Mouse (Mus musculus) urinary bladder, postnatal 4 days (tissue): ENCODE results near the gene Tmem95.
"Not testable (repeated sequence)": the region's sequence is repeated elsewhere in the genome, so short reads cannot be mapped to it uniquely, and the experiment has no call there.

ENCODE experiments used
- DNase-seq, 2 experiments: peaks; one replicate each; pipeline ENCODE4 v3.0.0; 2021 to 2022; ENCODE audit warnings: low spot score in 2 of 2

The Tmem95 gene

GRCm38 (mm10) chr11:69880853-69881603 lies 3.2 kb upstream of the Tmem95 start, which contains the start of gene Kctd11:
Gene Kctd11, minus strand, starts transcription at chr11:69881406.
- DNase-seq = peak; percentile 88

GRCm38 (mm10) chr11:69880506-69880852 lies 2.7 kb upstream of the Tmem95 start:
- peak in 1 of 2 experiments; percentile 75 for DNase-seq

- no peak for DNase-seq
These were observed 1.9 kb upstream of the Tmem95 start for GRCm38 (mm10) chr11:69879711-69880110.

- DNase-seq = no peak
These were observed 1.1 kb upstream of the Tmem95 start for GRCm38 (mm10) chr11:69878952-69879351.

DNA sequence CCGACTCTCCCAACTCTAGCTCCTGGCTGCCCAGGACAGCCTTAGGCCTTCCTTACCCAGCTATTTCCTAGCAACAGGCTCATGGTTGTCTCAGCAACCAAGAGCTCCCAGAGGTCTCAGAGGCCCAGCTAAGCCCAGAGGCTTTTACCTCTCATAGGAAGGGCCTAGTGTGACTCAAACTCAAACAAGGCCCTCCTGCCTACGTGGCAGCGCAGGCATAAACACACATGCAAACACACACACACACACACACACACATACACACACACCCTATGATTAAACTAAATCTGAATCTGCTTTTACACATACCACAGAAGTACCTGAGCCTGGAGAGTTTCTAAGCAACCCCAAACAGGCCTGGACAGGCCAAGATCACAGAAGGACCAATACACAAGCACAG lies 581 bp upstream of the Tmem95 start:
- DNase-seq = no peak

DNA sequence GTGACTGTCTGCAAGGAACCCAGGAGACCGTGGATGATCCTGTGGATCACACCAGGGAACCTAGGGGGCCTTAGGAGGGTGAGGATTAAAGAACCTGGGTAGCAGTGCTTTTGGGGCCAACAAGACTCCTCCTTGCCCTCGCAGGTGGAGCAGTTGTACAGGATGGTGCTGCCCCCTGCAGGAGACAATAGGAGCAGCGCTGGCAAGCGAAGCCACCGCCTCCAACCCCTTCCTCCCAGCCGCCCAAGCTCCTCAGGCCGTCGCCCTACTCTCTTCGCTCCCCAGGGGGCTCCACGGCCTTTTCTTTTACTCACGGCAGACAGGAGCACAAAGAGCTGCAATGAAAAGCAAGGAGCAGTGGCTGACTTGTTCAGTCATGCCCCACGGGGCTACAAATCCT lies 951 bp downstream of the Tmem95 start:
- DNase-seq = peak; percentile 85 to 92

DNA sequence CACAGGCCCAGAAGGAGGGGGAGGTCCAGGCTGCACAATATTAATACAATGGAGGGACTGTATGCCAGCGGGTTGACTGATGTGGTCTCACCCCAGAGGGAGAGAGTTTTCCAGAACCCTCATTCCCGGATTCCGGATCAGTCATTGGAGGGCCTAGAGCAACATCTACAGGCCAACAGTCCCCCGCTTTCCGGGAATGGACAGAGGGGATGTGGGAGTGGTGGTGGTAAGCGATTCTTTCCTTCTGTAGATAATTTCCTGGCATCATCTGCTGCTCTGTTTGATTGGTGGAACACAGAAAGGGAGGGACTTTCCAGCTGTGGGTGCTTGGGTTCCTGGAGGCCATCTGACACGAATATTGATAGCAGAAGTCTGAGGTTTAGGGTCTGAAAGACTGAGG lies 1.6 kb downstream of the Tmem95 start:
- DNase-seq = no peak

DNA sequence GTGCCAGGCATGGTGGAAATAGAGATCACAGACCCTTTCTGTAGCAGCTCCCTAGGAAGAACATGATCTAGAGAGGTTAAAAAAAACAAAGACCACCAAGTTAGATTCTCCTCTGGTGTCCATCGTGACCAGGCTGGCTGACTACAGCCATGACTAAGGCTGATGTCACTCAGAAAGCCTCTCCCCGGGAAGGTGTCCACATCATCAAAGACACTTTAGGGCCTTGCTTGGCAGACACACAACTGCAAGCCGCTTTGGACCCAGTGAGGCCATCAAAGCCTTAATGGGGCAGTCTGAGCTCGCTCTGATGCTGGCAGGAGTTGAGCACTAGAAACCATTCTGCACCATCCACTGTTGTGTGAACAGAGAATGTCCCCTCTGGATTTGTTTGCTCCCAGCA lies 5.4 kb downstream of the Tmem95 start:
- DNase-seq = no peak

GRCm38 (mm10) chr11:69871822-69872221 lies 6.0 kb downstream of the Tmem95 start:
- no peak for DNase-seq

- DNase-seq = no peak
These were observed 7.3 kb downstream of the Tmem95 start for GRCm38 (mm10) chr11:69870289-69871069.

DNA sequence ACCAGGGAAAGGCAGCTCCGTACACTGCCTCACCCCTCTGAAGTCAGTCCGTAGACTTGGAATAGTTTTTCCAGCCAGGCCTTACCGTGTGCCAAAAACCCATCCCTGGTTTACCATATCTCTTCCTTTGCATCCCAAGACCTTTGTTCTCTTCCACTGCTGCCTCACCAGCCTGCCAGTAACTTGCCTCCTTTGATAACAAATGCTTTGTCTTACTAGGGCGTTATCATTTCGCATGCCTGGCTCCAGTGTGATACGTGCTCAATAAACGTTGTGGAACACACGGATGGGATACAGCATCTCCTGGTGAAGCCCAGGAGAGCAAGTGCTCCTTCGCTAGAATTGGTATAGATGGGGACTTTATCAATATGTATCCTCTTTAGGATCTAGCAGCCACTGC lies 10.5 kb downstream of the Tmem95 start:
- no peak for DNase-seq

DNA sequence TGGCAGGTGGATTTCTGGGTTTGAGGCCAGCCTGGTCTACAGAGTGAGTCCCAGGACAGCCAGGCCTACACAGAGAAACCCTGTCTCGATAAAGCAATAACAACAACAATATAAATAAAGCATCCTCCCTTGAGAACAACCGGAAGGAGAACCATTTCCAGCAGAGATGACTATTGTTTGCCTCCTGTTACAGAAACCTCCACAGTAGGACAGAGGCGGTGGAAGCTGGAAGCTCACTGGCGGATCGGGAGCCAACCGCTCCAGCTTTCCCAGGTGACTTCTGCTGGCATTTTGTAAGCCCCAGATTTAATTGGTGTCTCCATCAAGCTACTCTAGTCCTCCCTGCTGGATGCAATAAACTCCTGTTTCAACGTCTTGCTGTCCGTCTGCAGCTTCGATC lies 12.3 kb downstream of the Tmem95 start:
- DNase-seq = no peak

DNA sequence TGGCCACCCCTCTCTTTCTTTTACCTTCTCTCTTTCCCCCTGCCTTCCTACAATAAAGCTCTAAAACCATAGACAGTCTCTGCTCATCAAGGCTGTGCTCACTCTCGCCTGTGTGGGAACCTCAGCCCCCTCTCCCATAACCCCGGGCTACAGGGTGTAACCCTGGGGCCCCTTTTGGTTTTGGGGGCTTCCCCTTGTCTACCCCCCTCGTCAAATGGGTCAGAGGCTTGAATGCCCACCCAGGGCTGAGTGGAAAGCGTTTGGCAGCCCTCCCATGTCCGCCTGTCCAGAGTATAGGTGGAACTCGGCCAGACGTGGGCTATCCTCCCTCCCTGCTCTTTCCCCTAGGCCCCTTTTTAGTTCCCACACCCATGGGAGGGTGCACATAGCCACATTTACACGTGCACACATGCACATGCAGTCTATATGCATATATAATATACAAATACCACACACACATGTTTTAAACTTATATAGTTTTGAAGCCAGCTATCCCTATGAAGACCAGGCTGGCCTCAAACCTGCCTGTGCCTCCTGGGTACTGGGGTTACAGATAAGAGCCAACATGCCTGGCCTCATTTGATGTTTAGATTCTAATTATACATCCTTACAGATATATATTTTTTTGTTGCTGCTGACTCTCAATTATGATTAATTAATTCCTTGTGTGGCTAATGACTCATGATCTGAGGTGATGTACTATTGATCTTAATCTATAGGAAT lies 13.5 kb downstream of the Tmem95 start:
- no peak for DNase-seq

GRCm38 (mm10) chr11:69863729-69864128 lies 14.1 kb downstream of the Tmem95 start:
- not testable (repeated sequence) for DNase-seq

DNA sequence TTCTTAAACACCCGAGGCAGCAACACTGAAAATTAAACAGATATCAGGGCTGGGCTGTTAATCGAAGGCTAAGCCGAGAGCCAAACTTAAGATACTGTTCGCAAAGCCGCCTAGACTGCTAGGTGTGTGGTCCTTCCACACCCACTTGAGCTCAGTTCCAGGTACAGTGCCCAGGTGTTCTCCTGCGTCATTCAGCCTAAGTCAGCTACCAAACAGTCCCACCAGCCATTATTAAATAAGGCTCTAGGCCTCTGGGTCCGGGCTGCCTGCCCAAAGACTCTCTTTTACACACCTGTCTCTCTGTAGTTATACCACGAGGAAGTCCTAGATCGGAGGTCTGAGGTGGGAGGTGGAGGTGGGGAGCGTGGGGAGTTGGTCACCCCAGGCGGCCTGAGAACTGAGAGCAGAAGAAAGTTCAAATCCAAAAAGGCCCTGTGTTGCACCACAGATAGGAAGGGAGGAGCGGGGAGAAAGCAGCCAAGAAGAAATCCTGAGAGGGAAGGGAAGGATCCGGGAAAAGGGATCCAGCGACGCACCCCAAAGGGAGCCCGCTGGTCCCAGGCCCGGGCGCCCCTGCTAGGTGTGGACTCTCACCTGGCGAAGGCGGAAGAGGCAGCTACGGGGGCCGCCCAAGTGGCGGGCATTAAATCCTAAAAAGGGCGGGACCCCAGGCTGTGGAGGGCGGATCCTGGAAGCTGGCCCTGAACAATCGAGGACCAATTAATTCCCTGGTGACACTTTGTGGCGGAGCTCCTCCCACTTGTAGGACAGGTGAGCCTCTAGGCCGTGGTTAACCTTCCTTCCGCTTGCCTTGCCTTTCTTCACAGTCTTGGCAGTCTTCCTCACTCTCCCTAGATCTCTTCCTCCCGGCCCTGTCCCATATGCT lies 19.5 kb downstream of the Tmem95 start, which contains the start of gene Tnk1:
Gene Tnk1 (minus strand): TSS at position 618 of the 886 bp plus-strand sequence.
- no peak for DNase-seq

DNA sequence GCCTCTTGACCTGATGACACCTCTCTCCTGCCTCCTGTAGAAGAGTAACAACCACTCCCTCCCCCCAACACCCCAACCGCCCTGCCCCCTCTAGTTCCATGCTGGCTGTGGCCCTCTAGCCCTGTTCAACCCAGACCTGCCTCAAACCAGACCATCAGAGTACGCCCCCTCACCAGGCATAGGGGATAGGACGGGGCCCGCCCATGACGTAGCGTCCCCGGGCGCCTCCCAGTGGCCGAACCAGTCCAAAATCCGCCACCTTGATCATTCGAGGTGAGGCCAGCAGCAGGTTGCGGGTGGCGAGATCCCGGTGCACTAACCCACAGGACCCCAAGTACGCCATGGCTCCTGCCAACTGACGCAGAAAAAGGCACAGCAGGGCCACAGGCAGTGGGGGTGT lies 22.5 kb downstream of the Tmem95 start:
- no peak for DNase-seq

DNA sequence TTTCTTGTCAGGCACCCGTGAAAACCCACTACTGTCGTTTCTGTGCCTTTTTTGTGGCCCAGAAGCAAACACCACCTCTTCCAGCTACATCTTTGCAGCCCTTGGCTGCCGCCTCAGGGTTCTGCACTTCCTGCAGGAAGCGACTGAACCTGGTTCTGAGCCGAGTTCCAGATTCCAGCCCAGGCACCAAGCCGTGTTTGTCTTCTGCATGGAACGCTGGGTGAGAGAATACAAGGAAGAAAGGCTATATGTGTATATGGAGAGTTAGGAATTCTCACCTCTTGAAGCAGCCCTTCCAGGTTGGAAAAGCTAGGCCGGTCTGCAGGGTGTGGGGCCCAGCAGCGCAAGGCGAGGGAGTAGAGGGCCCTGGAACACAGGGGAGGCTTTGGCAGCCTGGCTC lies 23.1 kb downstream of the Tmem95 start:
- DNase-seq = no peak

DNA sequence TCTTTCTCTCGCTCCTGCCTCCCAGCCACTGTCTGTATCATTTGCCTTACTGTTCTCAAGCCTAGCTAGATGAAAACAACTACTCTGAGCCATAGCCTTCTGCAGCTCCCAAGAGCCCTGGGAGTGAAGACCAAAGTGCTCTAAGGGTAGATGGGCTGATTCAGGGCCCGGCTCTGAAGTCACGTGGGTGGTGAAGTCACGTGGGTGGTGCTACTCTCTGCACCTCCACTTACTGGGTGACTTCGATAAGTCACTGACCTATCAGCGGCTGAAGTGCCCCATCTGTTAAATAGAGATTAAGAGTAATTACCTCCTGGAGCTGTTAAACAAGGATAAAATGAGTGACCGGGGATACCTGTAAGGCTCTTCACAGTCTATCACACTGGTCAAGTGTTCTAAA lies 23.8 kb downstream of the Tmem95 start:
- DNase-seq = no peak

- DNase-seq = no peak
These were observed 27.1 kb downstream of the Tmem95 start for GRCm38 (mm10) chr11:69850754-69851153.

DNA sequence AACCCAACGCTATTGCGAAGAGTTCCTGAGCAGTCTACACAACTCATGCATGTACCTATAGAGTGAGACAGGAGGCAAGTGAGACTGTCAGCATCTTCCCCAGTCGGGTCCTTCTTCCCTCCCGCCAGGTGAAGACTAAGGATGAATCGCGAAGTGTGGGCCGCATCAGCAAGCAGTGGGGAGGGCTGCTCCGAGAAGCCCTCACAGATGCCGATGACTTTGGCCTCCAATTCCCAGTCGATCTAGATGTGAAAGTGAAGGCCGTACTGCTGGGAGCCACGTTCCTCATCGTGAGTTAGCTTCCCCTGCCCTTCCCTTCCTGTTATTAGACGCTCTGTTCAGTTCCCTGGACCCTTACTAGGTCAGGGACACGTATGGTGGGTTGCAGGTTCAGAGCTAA lies 27.9 kb downstream of the Tmem95 start:
- DNase-seq = no peak

- DNase-seq = no peak
These were observed 28.7 kb downstream of the Tmem95 start for GRCm38 (mm10) chr11:69849128-69849527.
